Comparison of ENCODE assay signal across 8 mouse cellular contexts in genomic region chr7:99182432-99183172, GRCm38 (mm10). TPM values are rescaled to one million over a fixed set of nuclear protein-coding genes. Genes with fewer than 3 reads are reported as not detected.
DNase-seq lines count a peak whose midpoint lies in the region; ATAC-seq and TF ChIP-seq lines count a peak whose summit lies in the region.

Gene Dgat2, minus strand, starts transcription at chr7:99182719.

- TF ChIP-seq POLR2A in ES-Bruce4 (IDR thresholded peaks at IDR 0.05; ENCODE audit: insufficient read depth, low read length) = peak; percentile 57

- H3K4me1 ChIP-seq in ES-Bruce4 (ENCODE audit: control insufficient read depth, insufficient read depth, low read length) = no peaks in the 10 kb centered on the region
- no peaks in the 10 kb centered on the region for H3K4me1 ChIP-seq in forebrain, embryonic 14.5 days (ENCODE audit: control insufficient read depth, insufficient read depth, low read length)
- H3K4me1 ChIP-seq in neural tube, embryonic 15.5 days = peaks cover 24% of the 10 kb centered on the region

- H3K9ac ChIP-seq in ES-Bruce4 (ENCODE audit: low read depth, poor library complexity, severe bottlenecking) = peak within 1 kb of the TSS; percentile 43
- peak within 1 kb of the TSS; percentile 88 for H3K9ac ChIP-seq in forebrain, embryonic 14.5 days (ENCODE audit: low read length)
- H3K9ac ChIP-seq in neural tube, embryonic 15.5 days (replicated peaks) = peak within 1 kb of the TSS; percentile 90

- peak; percentile 86 for ATAC-seq in cerebellum, adult (ENCODE audit: insufficient number of reproducible peaks, low FRiP score, low TSS enrichment)
- ATAC-seq in forebrain, embryonic 14.5 days = peak; percentile 95
- peak; percentile 96 for ATAC-seq in neural tube, embryonic 15.5 days (ENCODE audit: low FRiP score)

- peak; percentile 93 for DNase-seq in forebrain, embryonic 14.5 days (ENCODE audit: low spot score)
- peak; percentile 92 to 95 for DNase-seq in heart, postnatal 14 days
- peak; percentile 91 for DNase-seq in layer of hippocampus, adult 11-12 months (ENCODE audit: low spot score)
- peak; percentile 88 to 91 for DNase-seq in lung, adult 18-20 months
- DNase-seq in testis, postnatal 14 days (ENCODE audit: low spot score) = peak; percentile 88

- TF ChIP-seq CTCF in ES-Bruce4 (IDR thresholded peaks at IDR 0.05; ENCODE audit: low read depth, low read length) = no peak

- TF ChIP-seq EP300 in ES-Bruce4 (IDR thresholded peaks at IDR 0.05; ENCODE audit: insufficient read depth, low read depth, low read length) = peak; percentile 44; the same call in 1 of the 2 replicates

- WGBS in forebrain, embryonic 14.5 days = under 1% methylated on average over 63 of the region's 63 CpGs
- under 1% methylated on average over 63 of the region's 63 CpGs for WGBS in neural tube, embryonic 15.5 days

- H3K27me3 ChIP-seq in ES-Bruce4 (ENCODE audit: control insufficient read depth, insufficient read depth, low read length, poor library complexity, severe bottlenecking) = no peaks in the 10 kb centered on the region
- no peaks in the 10 kb centered on the region; the same call in 1 of the 2 replicates for H3K27me3 ChIP-seq in forebrain, embryonic 14.5 days (replicated peaks; ENCODE audit: control insufficient read depth, insufficient read depth, low read length)
- peaks cover 8% of the 10 kb centered on the region; the same call in 1 of the 2 replicates for H3K27me3 ChIP-seq in neural tube, embryonic 15.5 days (replicated peaks)

- intact Hi-C loops in heart, postnatal 14 days (cut with DNase I) = loop anchor here (2.0 kb wide), 1 partner anchor 18 kb away; no protein-coding TSS in a partner anchor

- no peaks in the 10 kb centered on the region for H3K9me3 ChIP-seq in ES-Bruce4 (replicated peaks; ENCODE audit: control insufficient read depth, insufficient read depth, low read length, poor library complexity, severe bottlenecking)
- no peaks in the 10 kb centered on the region for H3K9me3 ChIP-seq in forebrain, embryonic 14.5 days (replicated peaks; ENCODE audit: control insufficient read depth, low read length)
- H3K9me3 ChIP-seq in neural tube, embryonic 15.5 days (replicated peaks) = no peaks in the 10 kb centered on the region

- H3K4me2 ChIP-seq in forebrain, embryonic 14.5 days (ENCODE audit: low read length) = peak within 1 kb of the TSS; percentile 96
- peak within 1 kb of the TSS; percentile 84 for H3K4me2 ChIP-seq in neural tube, embryonic 15.5 days

- no peak within 1 kb of the TSS for H3K27ac ChIP-seq in ES-Bruce4 (ENCODE audit: insufficient read depth, low read length)
- H3K27ac ChIP-seq in forebrain, embryonic 14.5 days (ENCODE audit: low read depth, low read length) = peak within 1 kb of the TSS; percentile 50; the same call in 1 of the 2 replicates
- peak within 1 kb of the TSS; percentile 88 for H3K27ac ChIP-seq in neural tube, embryonic 15.5 days (replicated peaks)

- H3K36me3 ChIP-seq in ES-Bruce4 (ENCODE audit: control insufficient read depth, insufficient read depth, low read length, poor library complexity, severe bottlenecking) = no peaks in the 10 kb centered on the region
- H3K36me3 ChIP-seq in forebrain, embryonic 14.5 days (ENCODE audit: control insufficient read depth, insufficient read depth, low read length) = no peaks in the 10 kb centered on the region
- H3K36me3 ChIP-seq in neural tube, embryonic 15.5 days = no peaks in the 10 kb centered on the region

- H3K4me3 ChIP-seq in ES-Bruce4 (ENCODE audit: low read depth, low read length) = peak within 1 kb of the TSS; percentile 68
- peak within 1 kb of the TSS; percentile 71 for H3K4me3 ChIP-seq in forebrain, embryonic 14.5 days (ENCODE audit: low read depth, low read length)
- peak within 1 kb of the TSS; percentile 91 for H3K4me3 ChIP-seq in neural tube, embryonic 15.5 days (replicated peaks)

RNA-seq across cellular contexts. Expression of gene Dgat2, which starts in this region (rescaled TPM):
- polyA plus RNA-seq in ES-Bruce4 (2011; ENCODE audit: insufficient read depth, insufficient read length, low read depth, missing spikeins) = 1.6 and 2.1 TPM in 2 replicates
- 11.9 and 14.9 TPM in 2 replicates for polyA plus RNA-seq in forebrain, embryonic 14.5 days (2014; fragmentation: Nextera tagmentation; extraction: Ambion mirVana)
- 100 to 1,000 TPM; 256 to 300 TPM for total RNA-seq in heart, postnatal 14 days (2021)
- polyA plus RNA-seq in neural tube, embryonic 15.5 days (2015; fragmentation: Nextera tagmentation; extraction: Ambion mirVana) = 23.1 and 24.9 TPM in 2 replicates
